Mouse (Mus musculus): ENCODE measurements around the gene Kazn.

The Kazn gene

DNA sequence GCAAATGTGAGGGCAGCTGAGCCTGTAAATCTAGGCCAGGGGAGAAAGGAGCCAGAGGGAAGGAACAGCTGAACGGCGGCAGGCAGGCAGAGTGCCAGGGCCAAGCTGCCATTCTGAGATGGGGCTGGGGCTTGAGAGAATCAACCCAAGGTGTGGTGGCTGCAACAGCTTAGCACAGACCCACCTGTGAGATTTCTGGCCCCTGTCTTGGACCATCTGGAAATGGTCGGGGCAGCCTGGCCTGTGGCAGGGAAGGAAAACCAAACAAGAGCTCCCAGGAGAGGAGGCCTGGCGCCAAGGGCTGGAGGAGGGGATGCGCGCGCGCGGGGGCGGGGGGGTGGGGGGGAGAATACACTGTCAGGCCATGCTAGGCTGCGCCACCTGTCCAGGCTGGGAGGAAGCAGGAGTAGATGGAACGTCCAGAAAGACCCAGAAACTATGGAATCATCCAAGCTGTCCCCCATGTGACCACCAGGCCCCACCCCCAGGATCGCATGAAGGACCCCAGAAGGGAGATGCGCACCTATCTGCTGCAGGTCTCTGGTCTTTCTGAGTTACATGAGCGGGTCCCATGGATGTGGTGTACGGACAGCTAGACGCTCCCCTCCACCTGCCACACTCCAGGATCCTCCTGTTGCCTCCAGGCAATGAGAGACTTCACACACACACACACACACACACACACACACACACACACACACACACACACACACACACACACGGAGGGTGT, 158.1 kb downstream of the Kazn start:
- DNase-seq (ENCODE audit: low read depth, low spot score) = no peak

DNA sequence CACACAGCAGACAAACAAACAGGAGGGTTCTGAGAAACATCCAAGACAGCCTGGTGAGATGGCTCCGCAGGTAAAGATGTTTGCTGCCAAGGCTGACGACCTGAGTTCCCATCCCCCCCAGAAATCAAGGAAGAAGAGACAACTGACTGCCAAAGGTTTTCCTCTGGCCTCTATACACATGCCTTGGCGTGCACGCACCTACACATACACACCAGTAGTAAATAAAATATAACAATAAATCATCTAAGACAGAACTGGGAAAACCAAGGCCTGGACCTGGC, 158.8 kb downstream of the Kazn start:
- DNase-seq (ENCODE audit: low read depth, low spot score) = no peak

DNA sequence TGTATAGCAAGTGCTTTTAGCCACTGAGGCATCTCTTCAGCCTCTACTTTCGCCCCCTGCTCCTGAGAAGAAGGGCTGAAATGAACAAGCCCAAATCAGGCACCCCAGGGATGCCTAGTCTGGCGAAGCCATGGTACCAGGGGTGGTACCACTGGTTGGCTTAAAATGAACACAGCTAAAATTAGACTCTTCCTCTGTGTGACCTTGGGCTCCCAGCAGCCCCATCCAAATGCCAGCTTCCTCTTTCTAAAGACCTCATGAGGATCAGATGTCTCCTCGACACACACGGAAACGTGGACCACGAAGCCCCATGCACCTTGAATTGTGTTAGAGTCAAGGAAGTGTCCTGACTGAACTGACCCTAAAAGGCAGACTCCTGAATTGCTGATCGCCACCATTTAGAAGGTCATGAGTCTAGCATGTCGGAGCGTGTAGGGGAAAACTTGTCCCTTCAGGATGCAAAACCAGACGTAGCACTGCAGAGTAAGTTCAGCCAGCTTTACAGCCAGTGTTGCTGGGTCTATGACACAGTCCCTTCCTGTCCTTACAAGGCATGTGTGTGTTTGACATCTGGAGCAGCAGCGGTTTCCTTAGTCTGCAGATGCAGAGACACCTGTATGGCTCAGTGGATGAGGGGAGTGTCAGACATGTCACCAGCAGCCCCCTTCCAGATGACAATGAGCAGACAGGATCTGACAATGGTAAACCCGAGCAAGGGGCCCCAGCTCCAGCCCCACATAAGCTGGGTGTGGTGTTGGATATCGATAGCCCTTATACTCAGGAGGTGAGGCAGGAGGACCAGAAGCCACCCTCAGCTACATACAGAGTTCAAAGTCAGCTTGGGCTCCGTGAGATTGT, 159.3 kb downstream of the Kazn start:
- no peak for DNase-seq (ENCODE audit: low read depth, low spot score)

DNA sequence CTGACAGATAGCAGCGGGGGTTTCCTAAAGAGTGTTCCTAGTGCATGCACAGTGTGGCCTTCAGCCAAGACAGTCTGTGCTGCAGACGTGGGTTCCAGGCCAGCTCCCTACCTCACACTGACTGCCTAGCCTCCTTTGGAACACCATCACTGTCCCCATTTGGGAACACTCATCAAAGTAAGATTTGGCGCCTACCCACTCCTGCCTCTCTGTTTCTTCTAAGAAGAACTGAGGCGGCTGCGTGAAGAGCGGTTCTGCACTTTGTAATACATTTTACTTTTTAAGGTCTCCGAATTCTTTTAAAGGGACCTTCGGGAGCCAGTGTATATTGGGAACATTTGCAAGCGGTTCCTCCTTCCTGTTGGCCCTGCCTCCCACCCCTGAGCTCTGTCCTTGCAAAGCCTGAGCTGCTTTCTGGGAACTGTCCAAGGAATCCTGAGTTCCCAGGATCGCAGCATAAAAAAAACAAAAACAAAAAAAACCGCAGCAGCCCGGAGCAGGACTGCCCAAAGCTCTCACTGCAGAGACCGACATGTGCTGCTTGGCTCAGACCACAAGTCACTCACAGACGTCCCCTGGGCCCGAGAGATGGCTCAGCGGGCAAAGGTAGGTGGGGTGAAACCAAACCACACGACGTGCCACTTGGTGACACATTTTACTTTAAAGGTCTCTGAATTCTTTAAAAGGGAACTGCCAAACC, 161.5 kb downstream of the Kazn start:
- peak; percentile 22 for DNase-seq (ENCODE audit: low read depth, low spot score)

DNA sequence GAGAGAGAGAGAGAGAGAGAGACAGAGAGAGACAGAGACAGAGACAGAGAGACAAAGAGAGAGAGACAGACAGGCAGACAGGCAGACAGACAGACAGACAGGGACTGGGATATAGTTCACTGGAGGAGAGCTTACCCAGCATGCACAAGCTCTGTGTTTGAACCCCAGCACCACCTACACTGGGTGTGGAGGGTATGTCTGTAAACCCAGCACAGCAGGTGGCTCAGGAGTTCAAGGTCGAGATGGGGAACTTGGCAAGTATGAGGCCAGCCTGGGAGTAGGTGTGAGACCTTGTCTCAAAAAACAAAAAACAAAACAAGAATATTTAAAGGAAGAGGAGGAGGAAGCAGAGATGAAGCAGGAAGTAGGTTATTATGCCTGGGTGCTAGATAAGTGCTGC, 162.3 kb downstream of the Kazn start:
- DNase-seq (ENCODE audit: low read depth, low spot score) = peak; percentile 86

DNA sequence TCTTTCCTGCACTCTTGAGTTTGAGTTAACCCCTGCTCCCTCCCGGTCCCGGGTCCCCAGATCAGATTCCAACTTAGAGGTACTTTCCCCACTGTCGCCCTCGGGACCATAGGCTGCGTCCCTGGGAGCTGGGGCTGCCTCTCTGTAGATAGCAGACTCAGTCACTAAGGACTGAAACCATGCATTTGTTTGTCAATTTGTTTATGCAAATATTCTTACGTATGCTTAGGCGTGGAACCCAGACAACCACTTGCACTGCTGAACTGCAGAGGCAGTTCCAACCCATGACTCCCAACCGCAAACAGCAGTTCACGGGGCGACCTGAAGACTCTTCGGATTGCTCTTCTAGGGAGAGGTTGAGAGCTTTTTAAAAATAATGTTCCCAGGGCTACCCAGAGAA, 163.3 kb downstream of the Kazn start:
- no peak for DNase-seq (ENCODE audit: low read depth, low spot score)

DNA sequence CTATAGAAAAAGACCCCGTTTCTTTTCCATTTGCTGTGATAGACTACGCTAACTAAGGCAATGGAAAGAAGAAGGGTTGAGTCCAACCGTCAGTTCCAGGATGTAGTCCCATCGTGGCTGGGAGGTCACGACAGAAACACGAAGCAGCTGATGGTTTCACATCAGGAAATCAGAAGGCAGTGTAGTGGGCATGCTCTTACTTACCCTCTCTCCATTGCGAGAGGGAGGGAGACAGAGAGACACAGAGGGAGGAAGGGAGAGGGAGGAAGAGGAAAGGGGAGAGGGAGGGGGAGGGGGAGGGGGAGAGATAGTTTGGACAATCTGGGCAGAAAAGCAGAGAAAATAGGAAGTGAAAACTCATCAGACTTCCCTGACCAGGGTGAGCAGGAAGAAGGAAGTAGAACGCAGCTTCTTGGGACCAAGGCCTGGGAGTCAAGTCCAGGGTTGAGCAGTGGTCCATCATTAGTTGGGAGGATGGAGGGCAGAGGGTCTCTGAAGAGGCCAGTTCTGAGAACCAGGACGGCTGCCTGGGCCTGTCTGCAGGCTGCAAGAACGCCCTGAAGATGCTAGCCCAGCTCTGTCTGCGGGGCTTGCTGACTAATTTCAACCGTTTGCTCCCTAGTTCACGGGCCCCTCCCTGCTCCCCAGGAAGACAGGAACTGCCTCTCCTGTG, 165.0 kb downstream of the Kazn start:
- DNase-seq (ENCODE audit: low read depth, low spot score) = no peak

DNA sequence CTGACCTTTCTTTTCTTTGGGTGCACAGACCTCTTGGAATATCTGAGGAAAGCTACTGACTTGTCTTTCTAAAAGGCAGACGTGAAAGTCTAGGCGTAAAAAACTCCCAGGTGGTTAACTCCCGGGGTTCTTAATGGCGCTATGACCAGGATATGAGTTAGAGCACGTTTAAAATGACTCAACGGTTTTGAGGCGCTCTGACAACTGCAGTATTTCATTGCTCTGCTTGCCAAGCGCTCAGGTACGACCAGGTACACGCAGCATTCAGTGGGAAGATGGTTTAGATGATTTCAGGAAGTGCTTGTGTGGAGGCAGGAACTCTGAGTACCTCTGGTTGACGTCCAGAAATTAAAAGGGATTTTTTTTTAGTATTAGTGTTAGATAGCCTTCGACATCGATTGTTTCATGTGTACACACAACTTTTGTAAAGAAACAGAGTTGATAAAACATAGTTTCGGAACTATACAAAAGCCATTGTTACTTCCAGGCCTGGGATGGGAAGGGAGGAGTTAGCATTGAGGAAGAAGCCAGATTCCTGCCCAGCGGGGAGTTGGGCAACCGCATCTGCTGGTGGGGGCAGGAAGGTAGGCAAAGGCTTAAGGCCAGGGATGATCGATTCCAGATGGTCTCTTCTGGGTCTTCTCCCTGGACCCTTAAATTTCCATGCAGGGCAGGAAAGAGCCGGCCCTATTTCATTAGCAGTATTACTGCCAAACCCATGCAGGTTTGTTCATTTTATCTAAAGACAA, 167.8 kb downstream of the Kazn start:
- DNase-seq (ENCODE audit: low read depth, low spot score) = peak; percentile 92

DNA sequence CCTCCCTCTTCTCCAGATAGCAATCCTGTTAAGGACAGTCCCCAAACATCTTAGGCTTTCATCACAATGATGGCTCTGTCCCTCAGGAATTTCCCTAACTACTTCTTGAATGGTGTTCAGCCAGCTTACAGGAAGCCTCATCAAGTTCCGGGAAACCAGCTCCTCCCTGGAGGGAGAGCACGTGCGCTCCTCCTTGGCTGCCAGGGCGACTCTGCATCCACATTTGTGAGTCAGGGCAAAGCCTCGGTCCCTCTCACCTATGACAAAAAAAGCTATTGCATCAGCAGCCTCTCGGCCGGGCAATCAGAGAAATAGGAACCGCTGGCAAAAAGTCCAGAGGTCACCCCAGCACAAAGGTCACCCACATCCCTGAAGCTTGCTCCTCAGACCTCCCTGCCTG, 168.4 kb downstream of the Kazn start:
- peak; percentile 91 for DNase-seq (ENCODE audit: low read depth, low spot score)

DNA sequence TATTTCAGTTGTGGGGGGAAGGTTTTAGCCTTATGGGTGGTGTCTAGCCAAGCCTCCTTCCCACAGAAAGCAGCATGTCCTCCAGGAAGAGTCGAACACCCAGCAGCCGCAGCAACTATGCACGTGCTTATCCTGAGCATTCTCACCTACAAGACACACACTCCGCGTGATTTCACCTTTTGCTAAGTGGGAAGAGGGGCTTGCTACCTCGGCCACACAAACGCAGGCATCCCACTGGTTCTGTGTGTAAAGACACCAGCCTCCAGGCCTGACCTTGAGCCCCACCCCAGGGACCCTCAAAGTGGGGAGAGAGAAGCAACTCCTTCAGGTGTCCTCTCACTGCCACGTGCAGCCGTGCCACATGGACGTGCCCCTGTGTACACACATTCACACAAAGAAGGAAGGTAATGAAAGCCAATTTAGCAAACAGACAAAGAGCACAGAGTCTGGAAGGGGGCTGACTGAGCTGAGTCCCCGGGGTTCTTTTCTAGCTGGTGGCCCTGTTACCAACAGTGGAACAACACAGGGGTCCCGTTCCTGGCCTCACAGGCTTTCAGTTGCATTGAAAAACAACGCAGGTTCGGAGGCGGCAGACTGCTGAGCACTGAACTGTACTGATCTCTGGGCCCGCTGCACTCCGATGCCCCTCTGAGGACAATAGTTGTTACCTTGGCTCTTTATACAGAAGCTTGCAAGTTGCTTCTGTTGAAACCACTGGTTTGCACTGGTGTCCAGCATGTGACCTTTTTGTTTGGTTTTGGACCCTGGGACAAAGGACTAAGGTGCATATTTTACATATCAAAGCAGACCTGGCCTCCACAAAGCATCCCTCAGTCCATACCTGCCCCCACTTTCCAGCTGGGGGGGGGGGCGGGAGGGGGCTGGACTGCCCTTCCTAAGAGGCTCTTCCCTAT, 170.0 kb downstream of the Kazn start:
- peak; percentile 90 for DNase-seq (ENCODE audit: low read depth, low spot score)

DNA sequence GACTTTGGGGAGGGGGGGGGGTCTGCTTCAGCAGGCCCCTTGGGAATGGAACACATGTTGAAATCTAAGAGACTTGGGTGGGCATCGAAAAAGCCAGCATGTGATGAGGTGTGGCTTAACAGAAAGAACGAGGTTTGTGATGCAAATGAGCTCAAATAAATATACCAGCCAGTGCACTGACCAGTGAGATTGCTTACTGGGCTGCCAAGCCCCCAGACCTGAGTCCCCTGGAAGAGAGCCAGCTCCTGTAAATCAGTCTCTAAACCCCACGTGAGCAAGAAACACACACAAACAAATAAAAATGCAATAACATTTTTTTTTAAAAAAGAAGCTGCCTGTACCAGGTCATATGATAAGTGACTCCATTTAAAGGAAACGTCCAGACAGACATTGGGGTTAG, 172.6 kb downstream of the Kazn start:
- DNase-seq (ENCODE audit: low read depth, low spot score) = peak; percentile 54

DNA sequence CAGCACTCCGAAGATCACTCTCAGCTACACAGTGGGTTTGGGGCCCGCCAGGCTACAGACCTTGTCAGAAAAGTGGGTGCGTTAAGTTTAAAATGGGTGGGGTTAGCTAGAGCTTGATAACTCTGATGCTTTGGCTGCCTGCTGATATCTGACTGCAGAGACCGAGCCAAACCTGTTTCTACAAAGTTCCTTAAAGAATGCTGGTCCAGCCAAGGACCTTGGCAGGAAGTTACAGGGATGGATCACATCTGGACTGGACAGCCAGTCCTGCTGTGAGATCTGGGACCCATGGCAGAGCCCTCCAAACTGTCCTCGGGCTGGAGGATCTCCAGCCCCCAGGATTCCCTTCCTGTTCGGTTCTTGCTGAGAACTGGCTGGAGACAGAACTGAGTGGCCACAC, 173.4 kb downstream of the Kazn start:
- DNase-seq (ENCODE audit: low read depth, low spot score) = no peak

DNA sequence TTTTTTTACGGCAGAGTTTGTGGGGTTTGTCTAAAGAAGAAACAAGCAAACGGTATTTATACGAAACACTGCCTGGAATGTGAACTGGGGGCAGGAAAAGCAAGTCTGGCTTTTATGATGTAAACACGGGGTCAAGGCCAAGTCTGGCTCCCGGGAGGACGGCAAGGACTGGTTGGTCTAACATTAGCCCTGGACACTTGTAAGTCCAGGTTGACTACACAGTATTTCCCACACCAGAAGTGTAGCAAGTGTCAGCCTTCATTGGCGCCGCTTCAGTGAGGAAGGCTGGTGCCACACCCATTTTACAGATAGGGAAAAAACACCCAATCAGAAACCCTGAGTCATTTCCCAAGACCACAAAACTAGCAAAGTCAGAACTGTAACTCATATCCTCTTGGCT, 173.9 kb downstream of the Kazn start:
- DNase-seq (ENCODE audit: low read depth, low spot score) = peak; percentile 84

DNA sequence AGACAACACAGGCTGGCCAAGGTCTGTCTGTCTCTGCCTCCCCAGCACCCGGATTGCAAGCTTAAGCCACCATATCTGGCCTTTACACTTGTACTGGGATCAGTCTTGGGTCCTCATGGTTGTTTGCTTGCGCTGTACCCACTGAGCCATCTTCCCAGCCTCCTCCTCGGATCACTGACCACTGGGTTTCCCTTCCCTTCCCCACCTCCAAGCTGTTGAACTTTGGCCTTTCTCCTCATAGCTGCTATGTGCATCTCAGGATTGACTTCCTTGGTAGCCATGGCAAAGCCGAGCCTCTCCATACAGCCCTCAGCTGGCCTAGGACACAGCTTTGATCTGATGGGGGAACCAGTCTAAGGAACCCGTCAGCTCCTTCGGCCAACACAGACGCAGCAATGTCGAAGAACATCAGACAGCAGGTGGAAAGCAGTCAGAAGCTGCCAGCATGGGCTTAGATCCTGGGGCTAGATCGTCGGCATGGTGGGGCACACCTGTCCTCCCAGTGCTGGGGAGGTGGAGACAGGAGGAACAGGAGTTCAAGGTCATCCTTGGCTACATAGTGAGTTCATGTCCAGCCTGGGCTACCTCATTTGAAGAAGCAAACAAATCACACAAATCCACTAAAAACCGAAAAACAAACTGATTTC, 174.5 kb downstream of the Kazn start:
- DNase-seq (ENCODE audit: low read depth, low spot score) = peak; percentile 78

DNA sequence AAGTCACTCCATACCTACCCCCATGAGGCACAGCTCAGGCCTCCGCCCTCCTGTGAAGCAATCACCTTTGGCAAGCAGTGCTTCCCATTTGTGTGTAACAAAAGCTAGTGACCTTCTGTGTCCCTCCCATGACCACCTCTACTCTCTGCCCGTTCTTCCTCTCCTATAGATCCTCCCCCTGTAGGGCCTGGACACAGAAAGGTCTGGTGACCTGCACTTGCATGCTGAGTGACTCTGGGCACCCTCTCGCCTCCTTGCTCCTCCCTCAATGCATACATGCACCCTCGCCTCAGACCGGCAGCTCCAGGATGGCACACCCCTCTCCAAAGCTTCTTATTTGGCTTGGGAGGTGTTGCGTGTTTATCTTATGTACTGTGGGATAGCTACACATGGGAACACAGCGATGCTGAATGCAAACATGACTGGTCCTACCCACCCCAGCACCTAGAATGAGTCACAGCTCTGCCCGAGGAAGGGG, 176.1 kb downstream of the Kazn start:
- DNase-seq (ENCODE audit: low read depth, low spot score) = no peak

DNA sequence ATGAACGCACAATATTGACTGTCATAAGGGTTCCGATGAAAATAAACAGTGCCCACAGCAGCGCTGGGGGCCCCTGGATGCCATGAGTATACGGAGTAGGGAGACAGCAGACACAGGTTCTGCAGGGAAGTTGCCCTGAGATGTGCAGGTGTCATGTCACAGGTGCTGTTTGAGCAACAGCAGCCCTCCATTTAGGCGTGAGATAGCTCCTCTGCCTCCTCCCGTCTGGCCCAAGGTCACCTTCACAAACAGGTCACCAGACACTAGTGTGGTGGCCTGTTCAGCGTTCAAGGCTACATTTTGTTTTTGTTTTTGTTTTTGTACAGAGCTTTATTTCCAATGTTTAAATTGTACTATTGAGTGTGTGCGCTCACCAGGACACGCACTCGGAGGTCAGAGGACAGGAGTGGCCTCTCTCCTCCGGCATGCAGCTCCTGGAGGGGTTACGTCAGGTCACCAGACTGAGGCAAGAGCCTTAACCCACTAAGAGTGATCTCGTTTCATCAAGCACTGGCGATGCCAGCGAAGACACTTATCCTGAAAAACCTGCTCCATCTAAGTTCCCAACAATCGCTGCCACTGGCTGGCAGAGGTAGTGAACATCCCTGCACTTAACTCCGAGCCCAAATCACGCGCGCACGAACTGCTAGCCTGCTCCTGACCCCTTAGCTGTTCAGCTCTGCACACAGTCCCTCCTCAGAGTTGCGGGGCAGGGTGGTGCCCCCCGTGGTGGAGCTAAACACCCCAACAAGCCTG, 177.5 kb downstream of the Kazn start:
- DNase-seq (ENCODE audit: low read depth, low spot score) = peak; percentile 31

DNA sequence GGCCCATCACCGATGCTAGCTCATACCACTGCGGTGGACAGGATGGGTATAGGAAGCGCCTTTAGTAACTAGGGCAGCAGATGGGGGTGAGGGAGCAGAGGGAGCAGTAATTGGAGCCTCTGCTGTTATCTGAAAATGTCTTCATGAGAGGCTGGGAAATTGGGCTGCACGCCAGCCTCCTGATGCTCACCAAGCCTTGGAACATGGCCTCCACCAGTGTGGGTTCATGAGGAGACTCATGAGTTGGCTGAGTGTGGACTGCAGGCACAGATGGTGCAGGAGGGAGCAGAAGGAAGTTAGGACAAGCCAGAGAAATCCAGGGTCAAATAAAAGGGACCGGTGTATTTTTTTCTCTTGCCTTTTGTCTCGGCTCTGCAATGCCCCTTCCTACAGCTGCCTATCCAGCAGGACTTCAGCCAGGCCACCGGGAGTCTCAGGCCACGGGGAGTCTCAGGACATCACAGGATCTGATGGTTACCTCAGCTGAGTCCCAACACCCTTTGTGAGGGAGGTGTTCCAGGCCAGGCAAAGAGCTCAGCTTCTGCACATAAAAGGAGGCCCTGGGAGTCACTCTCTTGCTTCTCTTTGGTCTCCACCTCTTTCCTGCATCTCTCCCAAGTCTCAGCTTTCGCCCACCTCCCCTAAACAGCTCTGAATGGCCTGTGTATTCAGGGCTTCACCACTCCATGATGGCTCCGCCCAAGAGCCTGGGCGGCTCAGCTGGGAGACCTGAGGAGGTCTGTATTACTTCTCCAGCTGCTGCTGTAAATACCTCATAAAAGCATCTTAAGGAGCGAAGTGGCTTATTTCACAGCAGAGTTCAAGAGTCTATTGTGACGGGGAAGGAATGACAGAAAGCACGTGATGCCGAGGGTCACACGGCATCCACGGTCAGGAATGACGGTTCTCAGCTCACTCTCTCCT, 178.5 kb downstream of the Kazn start:
- DNase-seq (ENCODE audit: low read depth, low spot score) = peak; percentile 49

DNA sequence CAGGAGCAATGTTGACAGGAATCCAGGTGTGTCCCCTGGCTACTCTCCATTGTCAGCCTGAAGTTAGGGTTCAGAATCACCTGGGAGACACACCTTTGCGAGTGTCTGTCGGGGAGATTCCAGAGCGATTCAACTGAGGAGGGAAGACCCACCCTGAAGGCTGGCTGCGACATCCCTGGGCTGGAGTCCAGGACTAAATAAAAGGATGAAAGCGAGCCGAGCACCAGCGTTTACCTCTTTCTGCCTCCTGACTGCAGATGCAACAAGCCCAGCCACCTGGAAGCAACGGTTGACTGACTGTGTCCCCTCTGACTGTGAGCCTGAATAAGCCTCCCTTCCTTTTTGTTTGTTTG, 179.4 kb downstream of the Kazn start:
- peak; percentile 44 for DNase-seq (ENCODE audit: low read depth, low spot score)
